In genomic region chr7:25686680-25687531, GRCm38 (mm10) we compare ENCODE assay signal across 8 mouse cellular contexts. TPM values are rescaled to one million over a fixed set of nuclear protein-coding genes. Genes with fewer than 3 reads are reported as not detected.
DNase-seq lines count a peak whose midpoint lies in the region; ATAC-seq lines count a peak whose summit lies in the region.

Tgfb1 (plus strand) TSS chr7:25687002.

- no peaks in the 10 kb centered on the region for H3K36me3 ChIP-seq in embryonic facial prominence, embryonic 14.5 days (ENCODE audit: control insufficient read depth, insufficient read depth, low read length)
- peaks cover 12% of the 10 kb centered on the region for H3K36me3 ChIP-seq in heart, embryonic 12.5 days
- H3K36me3 ChIP-seq in kidney, embryonic 15.5 days: no peaks in the 10 kb centered on the region

- peak within 1 kb of the TSS; percentile 73 for H3K4me3 ChIP-seq in embryonic facial prominence, embryonic 14.5 days (ENCODE audit: low read depth, low read length)
- peak within 1 kb of the TSS; percentile 59 for H3K4me3 ChIP-seq in heart, embryonic 12.5 days
- peak within 1 kb of the TSS; percentile 69 for H3K4me3 ChIP-seq in kidney, embryonic 15.5 days (replicated peaks)

- WGBS in embryonic facial prominence, embryonic 14.5 days: under 1% methylated on average over 27 of the region's 69 CpGs
- WGBS in heart, embryonic 12.5 days: under 1% methylated on average over 46 of the region's 69 CpGs
- under 1% methylated on average over 54 of the region's 69 CpGs for WGBS in kidney, embryonic 15.5 days

- H3K27me3 ChIP-seq in embryonic facial prominence, embryonic 14.5 days (replicated peaks; ENCODE audit: control insufficient read depth, insufficient read depth, low read length): peaks cover 46% of the 10 kb centered on the region
- no peaks in the 10 kb centered on the region; the same call in 1 of the 2 replicates for H3K27me3 ChIP-seq in heart, embryonic 12.5 days (replicated peaks)
- H3K27me3 ChIP-seq in kidney, embryonic 15.5 days: peaks cover 32% of the 10 kb centered on the region

- DNase-seq in right cerebral cortex, postnatal 4 days: peak; percentile 46
- DNase-seq in right cerebral cortex, adult 2 months (ENCODE audit: low spot score in 2 of 2): no peak
- DNase-seq in embryonic facial prominence, embryonic 14.5 days (ENCODE audit: low spot score): peak; percentile 77
- peak; percentile 86 for DNase-seq in lung, postnatal 25 days (ENCODE audit: low spot score)
- peak; percentile 58 for DNase-seq in ovary, postnatal 14 days (ENCODE audit: low spot score)
- DNase-seq in urinary bladder, postnatal 14 days (ENCODE audit: low spot score): peak; percentile 81

- H3K9me3 ChIP-seq in embryonic facial prominence, embryonic 14.5 days (ENCODE audit: control insufficient read depth, low read length): no peaks in the 10 kb centered on the region
- no peaks in the 10 kb centered on the region for H3K9me3 ChIP-seq in heart, embryonic 12.5 days (replicated peaks)
- H3K9me3 ChIP-seq in kidney, embryonic 15.5 days (replicated peaks): no peaks in the 10 kb centered on the region

- peaks cover 23% of the 10 kb centered on the region; the same call in 1 of the 2 replicates for H3K4me1 ChIP-seq in embryonic facial prominence, embryonic 14.5 days (ENCODE audit: control insufficient read depth, insufficient read depth, low read length)
- H3K4me1 ChIP-seq in heart, embryonic 12.5 days (replicated peaks): peaks cover 34% of the 10 kb centered on the region
- H3K4me1 ChIP-seq in kidney, embryonic 15.5 days: peaks cover 50% of the 10 kb centered on the region

- H3K27ac ChIP-seq in embryonic facial prominence, embryonic 14.5 days (replicated peaks; ENCODE audit: low read depth, low read length): peak within 1 kb of the TSS; percentile 65
- H3K27ac ChIP-seq in heart, embryonic 12.5 days (ENCODE audit: poor library complexity, severe bottlenecking): peak within 1 kb of the TSS; percentile 75
- peak within 1 kb of the TSS; percentile 88 for H3K27ac ChIP-seq in kidney, embryonic 15.5 days

- H3K9ac ChIP-seq in embryonic facial prominence, embryonic 14.5 days (ENCODE audit: low read depth, low read length): peak within 1 kb of the TSS; percentile 76
- H3K9ac ChIP-seq in heart, embryonic 12.5 days: peak within 1 kb of the TSS; percentile 71
- H3K9ac ChIP-seq in kidney, embryonic 15.5 days: peak within 1 kb of the TSS; percentile 72

- H3K4me2 ChIP-seq in embryonic facial prominence, embryonic 14.5 days (ENCODE audit: low read depth, low read length): peak within 1 kb of the TSS; percentile 90
- peak within 1 kb of the TSS; percentile 89 for H3K4me2 ChIP-seq in heart, embryonic 12.5 days
- peak within 1 kb of the TSS; percentile 72 for H3K4me2 ChIP-seq in kidney, embryonic 15.5 days

- peak; percentile 37 for ATAC-seq in embryonic facial prominence, embryonic 14.5 days (ENCODE audit: low read depth)
- peak; percentile 49 for ATAC-seq in heart, embryonic 12.5 days (ENCODE audit: insufficient number of reproducible peaks, low FRiP score)
- peak; percentile 55 for ATAC-seq in kidney, embryonic 15.5 days (replicated peaks; ENCODE audit: low FRiP score)

RNA-seq across cellular contexts. Expression of gene Tgfb1, which starts in this region (rescaled TPM):
- polyA plus RNA-seq in embryonic facial prominence, embryonic 14.5 days (2014; fragmentation: Nextera tagmentation; extraction: Ambion mirVana): 3.0 and 3.9 TPM in 2 replicates
- 5.1 and 5.6 TPM in 2 replicates for polyA plus RNA-seq in heart, embryonic 12.5 days (2016; fragmentation: Nextera tagmentation; extraction: Ambion mirVana)
- polyA plus RNA-seq in kidney, embryonic 15.5 days (2015; fragmentation: Nextera tagmentation; extraction: Ambion mirVana): 3.0 and 3.1 TPM in 2 replicates

Comparison
In these comparisons a context has a peak if more than half of its experiments do, and no peak if none do; other contexts are left out.
1. DNase-seq: peak in right cerebral cortex, postnatal 4 days (single experiment), embryonic facial prominence, embryonic 14.5 days (single experiment), lung, postnatal 25 days (single experiment), ovary, postnatal 14 days (single experiment) and urinary bladder, postnatal 14 days (single experiment); none in right cerebral cortex, adult 2 months (0 of 2).
2. Peak in every context shown above with its lines, with median percentiles within 50 percentile points of each other: ATAC-seq, H3K27ac ChIP-seq, H3K4me2 ChIP-seq, H3K4me3 ChIP-seq and H3K9ac ChIP-seq.